Mouse (Mus musculus) MEL (cell line): ENCODE results near the gene Adamtsl1. TPM values are rescaled to one million over a fixed set of nuclear protein-coding genes. Genes with fewer than 3 reads are reported as not detected.

ENCODE experiments used
- DNase-seq: peaks from one replicate; pipeline ENCODE4 v3.0.0; 2011; ENCODE audit warnings: low read depth, low spot score
- H3K27ac ChIP-seq: 2 replicates; pipeline ENCODE4 v1.5.1; 2012; ENCODE audit warnings: low read depth, mild to moderate bottlenecking, control low read depth, low read length, moderate library complexity; ENCODE audit not compliant: control insufficient read depth
- H3K27me3 ChIP-seq, 2 experiments: fragments of 150-350 bp in 1 of 2; sonication (generic) in 1 of 2; 2 replicates each; pipeline ENCODE4 v1.6.1; 2012; ENCODE audit warnings: low read length in 2 of 2, mild to moderate bottlenecking in 2 of 2, improper control_type of control experiment in 1 of 2, moderate library complexity in 1 of 2; ENCODE audit not compliant: insufficient read depth in 2 of 2, control insufficient read depth in 1 of 2
- H3K36me3 ChIP-seq, 2 experiments: 2 replicates each; pipeline ENCODE4 v1.6.1; 2012 to 2014; ENCODE audit warnings: low read length in 2 of 2, improper control_type of control experiment in 1 of 2, inconsistent platforms in 1 of 2, mild to moderate bottlenecking in 1 of 2; ENCODE audit not compliant: insufficient read depth in 2 of 2, control insufficient read depth in 1 of 2
- H3K4me1 ChIP-seq, 2 experiments: fragments of 150-350 bp in 1 of 2; sonication (generic) in 1 of 2; 2 replicates each; pipeline ENCODE4 v1.6.1; 2012; ENCODE audit warnings: low read length in 2 of 2, improper control_type of control experiment in 1 of 2, mild to moderate bottlenecking in 1 of 2; ENCODE audit not compliant: insufficient read depth in 2 of 2, control insufficient read depth in 1 of 2
- H3K4me3 ChIP-seq, 2 experiments: fragments of 150-350 bp in 1 of 2; sonication (generic) in 1 of 2; 2 replicates each; pipeline ENCODE4 v1.5.1; 2012; ENCODE audit warnings: low read depth in 2 of 2, low read length in 2 of 2, mild to moderate bottlenecking in 2 of 2, moderate library complexity in 2 of 2, control low read depth in 1 of 2, improper control_type of control experiment in 1 of 2; ENCODE audit not compliant: control insufficient read depth in 1 of 2, insufficient read depth in 1 of 2
- H3K79me2 ChIP-seq: 2 replicates; pipeline ENCODE4 v1.6.1; 2012; ENCODE audit warnings: mild to moderate bottlenecking, low read length, moderate library complexity; ENCODE audit not compliant: control insufficient read depth, poor library complexity, insufficient read depth
- H3K9ac ChIP-seq: 2 replicates; pipeline ENCODE4 v1.6.1; 2012; ENCODE audit warnings: low read depth, mild to moderate bottlenecking, control low read depth, low read length, moderate library complexity; ENCODE audit not compliant: control insufficient read depth, poor library complexity, severe bottlenecking
- H3K9me3 ChIP-seq: fragments of 150-350 bp; sonication (generic); replicated peaks from 2 replicates; pipeline ENCODE4 v1.6.1; 2012; ENCODE audit warnings: mild to moderate bottlenecking, low read length, improper control_type of control experiment, moderate library complexity; ENCODE audit not compliant: insufficient read depth
- CHD1 ChIP-seq: IDR thresholded peaks from 2 replicates; pipeline ENCODE4 v1.6.1; 2012; ENCODE audit warnings: low read depth, mild to moderate bottlenecking, inconsistent platforms, low read length, improper control_type of control experiment
- CTCF ChIP-seq, 3 experiments: IDR thresholded peaks in 2 of 3; conservative IDR thresholded peaks in 1 of 3; 2 replicates each; pipeline ENCODE4 v1.5.1; 2011 to 2012; ENCODE audit warnings: low read length in 3 of 3, low read depth in 2 of 3, mild to moderate bottlenecking in 2 of 3, improper control_type of control experiment in 1 of 3, inconsistent platforms in 1 of 3, mixed read lengths in 1 of 3, moderate library complexity in 1 of 3; ENCODE audit not compliant: control insufficient read depth in 1 of 3, insufficient read depth in 1 of 3, poor library complexity in 1 of 3, severe bottlenecking in 1 of 3
- E2F4 ChIP-seq: IDR thresholded peaks from 2 replicates; pipeline ENCODE4 v1.6.1; 2011; ENCODE audit warnings: low read depth, low read length, improper control_type of control experiment, borderline replicate concordance
- EP300 ChIP-seq, 2 experiments: IDR thresholded peaks; 2 replicates each; pipeline ENCODE4 v1.6.1; 2011; ENCODE audit warnings: improper control_type of control experiment in 2 of 2, low read length in 2 of 2, low read depth in 1 of 2, mild to moderate bottlenecking in 1 of 2
- ETS1 ChIP-seq: IDR thresholded peaks from 2 replicates; pipeline ENCODE4 v1.6.1; 2012; ENCODE audit warnings: low read depth, mild to moderate bottlenecking, inconsistent platforms, low read length, improper control_type of control experiment, moderate library complexity
- GATA1 ChIP-seq: IDR thresholded peaks from 2 replicates; pipeline ENCODE4 v1.6.1; 2011; ENCODE audit warnings: low read depth, low read length, improper control_type of control experiment
- JUND ChIP-seq: IDR thresholded peaks from 2 replicates; pipeline ENCODE4 v1.6.1; 2011; ENCODE audit warnings: low read depth, mild to moderate bottlenecking, improper control_type of control experiment, low read length
- MEF2A ChIP-seq: IDR thresholded peaks from 2 replicates; pipeline ENCODE4 v1.6.1; 2014; ENCODE audit warnings: low read depth, mild to moderate bottlenecking, inconsistent platforms, low read length, improper control_type of control experiment; ENCODE audit not compliant: poor library complexity, insufficient replicate concordance, severe bottlenecking; ENCODE audit errors: extremely low read depth
- MYC ChIP-seq: IDR thresholded peaks from 2 replicates; pipeline ENCODE4 v1.6.1; 2011; ENCODE audit warnings: low read depth, mild to moderate bottlenecking, low read length, improper control_type of control experiment, moderate library complexity
- RCOR1 ChIP-seq: IDR thresholded peaks from 2 replicates; pipeline ENCODE4 v1.6.1; 2012; ENCODE audit warnings: low read depth, mild to moderate bottlenecking, inconsistent platforms, low read length, improper control_type of control experiment
- TCF12 ChIP-seq: IDR thresholded peaks from 2 replicates; pipeline ENCODE4 v1.6.1; 2014; ENCODE audit warnings: low read depth, mild to moderate bottlenecking, inconsistent platforms, low read length, improper control_type of control experiment, moderate library complexity
- polyA plus RNA-seq, 2 experiments: library from polyadenylated mRNA; stranded (reverse) in 1 of 2; unstranded in 1 of 2; fragments of >175 nt in 1 of 2; fragments of >200 nt in 1 of 2; gene quantifications; 2 replicates each; pipeline versions ENCODE4 v1.2.1 to v1.2.4; 2012; ENCODE audit warnings: low replicate concordance in 2 of 2, low read depth in 1 of 2; ENCODE audit not compliant: insufficient read length in 2 of 2, insufficient read depth in 1 of 2, missing spikeins in 1 of 2
- total RNA-seq: library from RNA; depleted of rRNA; stranded (reverse); fragments of 300-350 nt; gene quantifications from 2 replicates; pipeline ENCODE4 v1.2.3, GENCODE M21; 2012

Adamtsl1 gene
- total and polyA plus RNA-seq, 3 experiments: not detected

- no peak for TF ChIP-seq CTCF (IDR thresholded peaks at IDR 0.05 in 2 of 3, conservative IDR thresholded peaks at IDR 0.05 in 1 of 3; ENCODE audit: control insufficient read depth in 1 of 3, insufficient read depth in 1 of 3, low read depth in 2 of 3, low read length in 3 of 3, poor library complexity in 1 of 3, severe bottlenecking in 1 of 3)
Measured at GRCm38 (mm10) chr4:85953590-85953989, 439.6 kb downstream of the Adamtsl1 start (continued).

GRCm38 (mm10) chr4:85955387-85955786 is 441.4 kb downstream of the Adamtsl1 start:
- Histone ChIP-seq H3K9ac (0 out of 2 replicates have a peak overlapping the region, but pooled peaks have one; percentile 24), H3K9me3 (no peaks in the 10 kb centered on the region)
- TF ChIP-seq TCF12 (no peak; the same call in 1 of the 2 replicates), MYC (no peak), ETS1 (peak; percentile 53; the same call in 1 of the 2 replicates), MEF2A (no peak), GATA1 (peak; percentile 69), EP300 (IDR thresholded peaks at IDR 0.05; ENCODE audit: low read depth in 1 of 2, low read length in 2 of 2) (peak; percentile 48 to 54; a peak in 2 of 4 replicates)
- TF ChIP-seq, all 39 proteins: peak for 3
- Histone ChIP-seq H3K27ac (peak overlapping the region; percentile 67), H3K4me3 (peak overlapping the region in 1 of 2 experiments; percentile 16; a peak in 1 of 4 replicates), H3K36me3 (peaks cover 0 to 30% of the 10 kb centered on the region in 2 experiments; a peak in 2 of 4 replicates), H3K79me2 (no peaks in the 10 kb centered on the region), H3K27me3 (no peaks in the 10 kb centered on the region), H3K4me1 (peaks cover 25 to 26% of the 10 kb centered on the region in 2 experiments)
- DNase-seq: peak; percentile 50

- no peaks in the 10 kb centered on the region for H3K9me3 ChIP-seq
- H3K4me1 ChIP-seq: peaks cover 25 to 26% of the 10 kb centered on the region in 2 experiments
- DNase-seq: no peak
- no peak overlapping the region for H3K9ac ChIP-seq
- no peaks in the 10 kb centered on the region for H3K79me2 ChIP-seq
- H3K27ac ChIP-seq: no peak overlapping the region
- no peaks in the 10 kb centered on the region for H3K27me3 ChIP-seq
- H3K36me3 ChIP-seq: peaks cover 0 to 30% of the 10 kb centered on the region in 2 experiments; a peak in 2 of 4 replicates
- H3K4me3 ChIP-seq: no peak overlapping the region
- TF ChIP-seq CHD1 (no peak), EP300 (IDR thresholded peaks at IDR 0.05; ENCODE audit: low read depth in 1 of 2, low read length in 2 of 2) (no peak)
Measured at GRCm38 (mm10) chr4:85957266-85957665, 443.3 kb downstream of the Adamtsl1 start.

- peaks cover 22 to 25% of the 10 kb centered on the region in 2 experiments for H3K4me1 ChIP-seq
- peak; percentile 56 to 75 for TF ChIP-seq EP300 (IDR thresholded peaks at IDR 0.05; ENCODE audit: low read depth in 1 of 2, low read length in 2 of 2)
- peak; percentile 35; the same call in 1 of the 2 replicates for TF ChIP-seq RCOR1
- TF ChIP-seq GATA1: peak; percentile 34
- TF ChIP-seq JUND: no peak
- TF ChIP-seq TCF12: peak; percentile 56
- no peak for TF ChIP-seq E2F4
- H3K4me3 ChIP-seq: no peak overlapping the region
- no peaks in the 10 kb centered on the region for H3K9me3 ChIP-seq
- DNase-seq: peak; percentile 65
- H3K9ac ChIP-seq: no peak overlapping the region
- H3K79me2 ChIP-seq: no peaks in the 10 kb centered on the region
- no peak overlapping the region for H3K27ac ChIP-seq
- H3K36me3 ChIP-seq: peaks cover 0 to 27% of the 10 kb centered on the region in 2 experiments; a peak in 2 of 4 replicates
- H3K27me3 ChIP-seq: no peaks in the 10 kb centered on the region
Measured at GRCm38 (mm10) chr4:85957879-85958278, 443.9 kb downstream of the Adamtsl1 start.
